Mouse (Mus musculus) right cerebral cortex, postnatal 25 days (tissue): Measurements from ENCODE around the gene Uvrag.
A peak's percentile ranks its signal among the peaks of the same experiment; 100 is the strongest.
"Not testable (repeated sequence)": the region's sequence is repeated elsewhere in the genome, so short reads cannot be mapped to it uniquely, and the experiment has no call there.

Source experiments
- DNase-seq: peaks from one replicate; pipeline ENCODE4 v3.0.0; 2022

Gene Uvrag

DNA sequence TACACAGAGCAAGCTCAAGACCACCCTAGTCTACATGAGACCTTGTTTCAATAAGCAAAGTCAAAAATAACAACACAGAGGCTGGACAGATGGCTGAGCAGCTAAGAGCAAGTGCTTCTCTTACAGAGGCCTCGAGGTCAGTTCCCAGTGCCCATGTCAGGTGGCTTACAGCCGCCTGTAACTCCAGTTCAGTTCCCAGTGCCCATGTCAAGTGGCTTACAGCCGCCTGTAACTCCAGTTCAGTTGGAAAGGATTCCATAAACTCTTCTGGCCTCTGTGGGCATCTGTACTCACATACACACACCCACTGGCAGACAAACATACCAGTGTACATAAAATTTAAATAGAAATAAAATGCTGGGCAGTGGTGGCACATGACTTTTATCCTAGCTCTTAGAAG is 46.6 kb downstream of the Uvrag start:
- no peak for DNase-seq

DNA sequence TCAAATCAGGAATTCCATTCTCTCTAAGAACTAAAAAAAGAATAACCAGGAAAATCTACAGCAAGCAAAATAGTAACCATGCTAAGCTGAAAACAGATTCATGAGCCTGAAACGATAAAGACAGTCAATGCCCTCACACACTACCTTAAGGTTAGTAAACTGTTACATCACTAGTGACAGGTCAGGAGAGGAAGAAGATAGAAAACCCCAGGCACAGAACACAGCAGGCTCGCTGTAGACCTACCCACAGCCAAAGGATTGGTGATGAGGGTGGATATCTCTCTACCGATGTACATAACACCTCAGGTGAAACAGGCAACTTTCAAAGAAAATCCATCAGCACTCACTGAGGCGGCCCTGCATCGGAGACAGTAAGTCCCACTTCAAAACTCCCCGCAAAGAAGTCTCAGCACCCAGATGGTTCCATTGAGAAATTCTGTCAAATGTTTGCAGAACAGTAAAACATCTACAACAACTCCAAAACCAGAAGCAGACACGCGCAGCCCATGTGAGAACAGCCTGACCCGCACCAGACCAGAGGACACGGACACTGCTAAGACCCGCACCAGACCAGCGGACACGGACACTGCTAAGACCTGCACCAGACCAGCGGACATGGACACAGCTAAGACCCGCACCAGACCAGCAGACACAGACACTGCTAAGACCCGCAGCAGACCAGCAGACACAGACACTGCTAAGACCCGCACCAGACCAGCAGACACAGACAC is 48.9 kb downstream of the Uvrag start:
- no peak for DNase-seq

DNA sequence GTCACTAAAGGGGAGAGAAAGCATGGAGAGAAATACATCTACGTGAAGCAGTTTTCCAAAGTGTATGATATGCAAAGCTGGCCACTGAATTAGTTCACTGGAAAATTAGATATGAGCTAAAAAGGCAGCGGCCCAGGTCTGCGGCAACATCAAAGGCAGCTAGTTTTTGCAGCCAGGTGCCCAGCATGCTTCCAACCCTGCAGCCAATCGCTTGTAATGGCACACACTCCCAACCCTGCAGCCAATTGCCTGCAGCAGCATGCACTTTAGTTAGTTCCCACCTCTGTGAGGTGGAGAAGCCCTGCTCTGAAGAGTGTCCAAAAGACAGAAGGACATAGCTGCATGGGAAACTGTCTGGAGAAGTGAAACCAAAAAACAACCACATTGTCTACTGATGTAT is 51.2 kb downstream of the Uvrag start:
- DNase-seq: no peak

DNA sequence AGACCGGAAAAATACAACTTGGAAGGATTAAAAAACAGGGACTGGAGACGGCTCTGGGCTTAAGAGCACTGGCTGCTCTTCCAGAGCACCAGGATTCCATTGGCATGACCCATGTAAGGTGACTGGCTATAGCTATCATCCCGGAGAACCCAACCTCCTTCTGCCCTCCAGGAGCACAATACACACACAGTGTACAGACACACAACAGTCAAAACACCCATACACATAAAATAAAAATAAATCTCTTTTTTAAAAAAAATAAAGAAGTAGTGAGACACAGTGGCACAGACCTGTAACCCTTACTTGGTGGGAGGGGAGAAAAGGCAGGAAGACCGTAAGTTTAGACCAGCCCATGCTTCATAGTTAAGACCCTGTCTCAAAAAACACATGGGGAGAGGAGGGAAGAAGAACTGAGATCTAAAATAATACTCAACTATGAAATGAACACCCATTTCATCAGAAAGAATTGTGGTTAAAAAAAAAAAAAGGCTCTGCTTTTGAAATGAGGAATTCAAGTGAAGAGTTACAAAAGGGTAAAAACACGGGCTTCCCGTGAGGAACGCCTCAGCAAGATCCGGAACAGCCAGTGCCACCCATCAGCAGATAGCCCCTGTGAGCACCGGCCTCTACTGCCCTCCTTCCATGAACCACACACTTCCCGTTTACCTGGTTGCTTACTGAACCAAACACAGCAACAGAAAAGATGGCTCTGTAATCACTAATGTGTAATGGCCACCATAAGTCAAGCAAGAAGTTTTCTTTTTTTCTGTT is 52.2 kb downstream of the Uvrag start:
- no peak for DNase-seq

DNA sequence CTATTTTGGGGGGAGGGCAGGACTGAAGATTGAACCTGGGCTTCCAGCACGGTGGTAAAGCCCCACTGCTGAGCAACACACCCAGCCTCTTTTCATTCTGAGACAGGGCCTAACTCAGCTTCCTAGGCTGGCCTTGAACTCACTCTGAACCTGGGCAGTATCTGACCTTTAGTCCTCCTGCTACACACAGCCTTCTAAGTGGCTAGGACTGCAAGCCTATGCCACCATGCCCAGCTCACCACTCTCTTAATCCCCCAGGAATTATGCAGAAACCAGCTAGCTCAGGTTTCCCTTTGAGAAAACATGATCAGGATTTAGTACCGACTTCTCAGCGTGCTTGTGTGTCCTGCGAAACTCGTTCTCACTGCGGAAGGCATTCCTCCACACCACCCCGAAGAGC is 53.4 kb downstream of the Uvrag start:
- no peak for DNase-seq

DNA sequence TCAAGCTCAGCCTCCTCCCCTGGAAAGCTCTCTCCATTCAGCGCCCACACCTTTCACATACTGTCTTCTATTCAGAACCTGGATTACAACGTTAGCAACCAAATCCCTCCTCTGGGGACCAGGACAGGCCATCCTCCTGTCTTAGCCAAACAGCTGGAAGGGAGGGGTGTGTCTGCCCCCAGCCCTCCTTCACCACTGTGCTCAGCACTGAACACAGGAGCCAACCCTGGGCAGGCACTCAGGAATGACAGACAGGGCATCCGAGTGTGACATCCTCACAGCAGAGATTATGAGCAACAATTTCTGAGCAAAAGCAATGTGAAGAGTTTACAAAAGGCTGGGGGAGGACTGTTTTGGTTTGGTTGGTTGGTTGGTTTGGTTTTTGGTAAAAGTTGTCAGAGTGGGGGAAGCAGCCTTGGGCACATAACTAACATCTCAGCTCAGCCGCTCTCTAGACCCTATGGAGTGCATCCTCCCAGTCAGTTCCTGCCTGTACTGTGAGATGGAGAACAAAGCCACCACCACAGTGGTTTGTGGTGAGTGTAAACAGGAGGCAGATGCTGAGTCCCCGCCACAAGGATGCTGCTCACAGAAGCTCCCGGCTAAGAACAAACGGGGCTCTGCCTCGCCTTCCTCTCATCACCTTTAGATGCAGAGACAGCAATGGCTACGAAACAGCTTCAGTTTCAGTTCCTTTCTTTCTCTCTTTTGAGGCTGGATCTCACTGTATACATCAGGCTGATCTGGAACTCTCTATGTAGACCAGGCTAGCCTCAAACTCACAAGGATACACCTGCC is 54.1 kb downstream of the Uvrag start:
- no peak for DNase-seq

DNA sequence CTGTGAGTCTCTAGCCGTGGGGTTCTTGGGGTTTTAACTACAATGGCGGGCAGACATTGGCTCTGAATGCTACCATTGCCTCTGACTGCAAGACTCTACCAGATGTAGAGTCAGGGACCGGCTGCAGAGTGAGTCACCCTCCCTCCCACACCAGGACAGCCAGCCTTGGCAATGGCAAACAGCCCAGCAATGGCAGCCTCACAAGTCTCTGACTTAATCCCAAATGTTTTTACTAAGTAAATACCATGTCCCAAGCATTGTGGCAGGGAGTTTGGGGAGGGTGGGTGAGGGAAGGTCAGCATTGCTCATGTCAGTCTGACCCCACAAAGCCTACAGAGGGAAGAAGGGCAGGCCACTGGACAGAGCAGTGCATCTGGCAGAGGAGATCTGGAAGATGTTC is 55.7 kb downstream of the Uvrag start:
- DNase-seq: no peak

DNA sequence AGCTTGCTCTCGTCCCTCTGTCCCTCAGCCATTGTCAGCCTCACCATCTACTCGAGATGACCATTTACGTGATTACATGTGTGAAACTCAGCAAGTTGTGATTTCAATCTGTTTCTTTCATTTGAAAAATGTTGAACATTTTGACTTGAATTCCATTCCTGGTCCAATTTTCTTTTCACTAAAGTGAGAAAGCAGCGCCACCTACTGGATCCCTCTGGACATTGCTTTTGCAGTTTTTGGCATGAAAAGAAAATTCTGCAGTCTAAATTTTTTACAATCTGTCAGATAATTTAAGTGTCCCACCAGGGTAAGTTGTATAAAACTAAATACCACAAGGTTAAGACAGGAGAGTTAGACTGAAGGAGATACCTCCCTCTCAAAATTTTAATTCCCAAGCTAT is 61.4 kb downstream of the Uvrag start:
- DNase-seq: peak; percentile 23

DNA sequence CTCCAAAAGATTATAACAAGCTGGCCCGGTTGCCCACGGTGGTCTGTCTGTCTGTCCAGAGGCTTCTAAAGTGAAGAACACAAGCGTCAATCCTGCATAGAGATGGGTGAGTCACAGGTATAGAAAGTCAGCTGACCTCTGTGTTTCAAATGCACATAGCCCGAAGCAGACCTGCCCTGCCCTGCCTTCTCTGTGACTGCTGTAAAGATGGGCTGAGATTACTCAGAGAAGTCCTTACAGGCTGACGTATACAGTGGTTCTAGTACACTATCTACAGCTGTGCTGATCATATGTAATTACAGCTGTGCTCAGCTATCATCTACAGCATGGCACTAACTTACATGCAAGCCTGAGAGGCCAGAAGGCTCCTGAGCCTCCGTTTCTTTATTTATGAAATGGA is 62.1 kb downstream of the Uvrag start:
- DNase-seq: no peak

DNA sequence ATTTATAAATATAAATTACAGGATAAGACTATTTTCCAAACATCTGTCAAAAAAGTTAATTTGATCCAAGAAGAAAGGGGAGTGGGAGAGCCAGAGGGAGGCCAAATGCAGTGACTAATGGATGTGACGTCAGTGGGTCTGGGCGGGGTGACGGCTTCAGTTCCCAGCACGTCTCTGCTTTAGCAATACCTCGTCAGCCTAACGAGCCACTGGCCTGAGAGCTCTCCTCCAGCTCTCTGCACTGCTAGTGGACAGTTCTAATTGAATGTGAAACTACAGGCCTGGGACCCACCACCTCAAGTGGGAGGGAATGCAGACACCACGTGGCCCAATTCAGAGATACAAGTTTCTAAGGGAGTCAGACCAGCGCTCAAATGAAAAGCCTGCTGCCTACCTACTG is 63.7 kb downstream of the Uvrag start:
- DNase-seq: no peak

DNA sequence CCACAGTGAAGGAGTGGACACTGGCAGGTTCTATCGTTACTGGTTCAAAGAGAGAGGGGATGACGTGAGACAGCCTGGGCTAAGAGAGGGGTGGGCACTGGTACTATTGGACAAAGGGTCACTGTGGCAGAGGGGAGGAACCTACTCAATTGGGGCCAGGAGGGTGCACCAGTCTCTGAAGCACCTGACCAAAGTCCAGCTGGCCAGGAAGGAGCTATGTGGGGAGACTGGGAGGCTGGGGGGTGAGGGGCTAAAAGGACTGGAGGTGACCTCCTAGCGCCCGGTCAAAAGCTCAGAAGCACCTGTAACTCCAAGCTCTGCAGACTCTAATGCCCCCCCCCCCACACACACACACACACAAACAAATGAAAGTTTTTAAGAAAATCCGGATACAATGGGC is 65.8 kb downstream of the Uvrag start:
- DNase-seq: no peak

DNA sequence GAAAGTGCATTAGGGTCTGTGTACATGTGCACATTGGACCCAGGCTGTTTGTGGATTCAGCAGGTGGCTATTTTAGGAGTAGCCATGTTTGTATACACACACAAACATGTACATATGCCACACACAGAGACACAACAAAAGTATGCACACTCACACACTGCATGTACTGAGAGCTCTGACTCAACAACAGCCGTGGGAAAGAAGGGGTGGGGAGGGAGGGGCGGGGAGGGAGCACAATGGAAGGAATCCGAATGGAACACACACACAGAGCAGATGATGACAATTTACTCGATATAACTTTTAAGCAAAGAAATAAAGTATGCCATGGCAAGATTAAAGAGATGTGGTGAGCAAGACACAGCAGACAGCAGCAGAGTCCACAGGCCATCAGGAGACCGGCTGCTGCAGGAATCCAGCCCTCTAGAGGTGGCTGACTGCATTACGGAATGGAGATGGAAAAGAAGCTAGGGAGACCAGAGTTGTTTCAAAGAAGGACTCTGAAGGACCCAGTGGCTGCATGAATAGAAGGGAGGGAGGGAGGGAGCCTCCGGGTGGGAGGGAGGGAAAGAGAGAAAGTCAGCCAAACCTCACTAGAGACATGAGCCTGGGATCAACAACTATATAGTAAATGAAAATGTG is 67.1 kb downstream of the Uvrag start:
- DNase-seq: peak; percentile 32

DNA sequence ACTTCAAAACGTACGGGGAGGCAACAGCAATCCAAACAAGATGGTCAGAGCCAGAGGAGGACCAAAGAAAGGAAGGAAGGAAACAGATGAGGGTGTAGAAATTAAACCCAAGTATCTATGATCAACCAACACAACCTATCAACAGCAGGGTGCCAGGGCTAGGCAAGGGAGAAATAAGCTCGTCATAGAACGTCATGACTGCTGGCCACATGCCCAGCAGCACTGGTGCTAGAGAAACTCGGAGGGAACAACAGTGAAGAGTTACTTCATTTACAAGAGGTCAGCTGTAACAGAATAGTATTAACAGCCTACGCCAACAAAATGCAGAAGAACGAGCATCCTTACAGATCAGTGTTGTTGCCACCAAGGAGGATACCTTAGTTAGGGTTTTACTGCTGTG is 73.2 kb downstream of the Uvrag start:
- no peak for DNase-seq

DNA sequence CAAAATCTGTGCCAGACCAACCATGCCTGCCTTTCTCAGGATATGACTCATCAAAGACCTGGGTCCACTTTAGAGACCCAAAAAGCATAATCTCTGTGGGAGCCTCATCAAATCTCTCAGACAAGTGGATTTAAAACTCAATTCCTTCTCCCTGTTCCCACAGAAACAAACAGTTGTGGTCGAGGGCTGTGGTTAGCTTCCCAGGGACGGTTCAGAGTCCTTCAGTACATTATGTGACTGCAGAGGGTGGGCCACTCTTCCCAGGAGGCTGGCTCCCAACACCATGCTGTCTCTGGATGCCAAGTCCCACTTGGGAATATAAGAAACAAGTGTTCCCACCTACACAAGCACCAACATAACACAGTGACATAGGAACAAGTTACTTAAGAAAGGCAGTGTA is 75.0 kb downstream of the Uvrag start:
- DNase-seq: no peak

DNA sequence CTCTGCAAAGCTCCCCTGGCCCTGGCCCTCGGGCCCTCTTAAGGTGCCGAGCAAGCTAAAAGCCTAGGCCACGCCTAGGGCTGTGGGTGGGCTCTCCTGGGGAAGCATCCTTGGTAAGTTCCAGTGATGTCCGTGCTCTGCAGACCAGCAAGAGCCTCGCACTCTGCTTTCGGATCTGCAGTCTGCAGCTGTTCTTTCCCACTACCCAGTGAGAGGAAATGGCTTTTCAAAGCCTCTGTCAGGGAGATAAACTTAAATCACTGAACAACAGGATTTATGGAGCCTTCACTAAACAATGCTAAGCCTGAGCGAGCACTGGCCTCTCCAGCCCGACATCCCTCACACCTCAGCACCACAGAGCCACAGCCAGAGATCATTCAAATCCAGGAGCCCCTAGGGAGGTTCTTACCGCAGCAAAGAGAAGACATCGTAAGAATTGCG is 75.5 kb downstream of the Uvrag start:
- no peak for DNase-seq

DNA sequence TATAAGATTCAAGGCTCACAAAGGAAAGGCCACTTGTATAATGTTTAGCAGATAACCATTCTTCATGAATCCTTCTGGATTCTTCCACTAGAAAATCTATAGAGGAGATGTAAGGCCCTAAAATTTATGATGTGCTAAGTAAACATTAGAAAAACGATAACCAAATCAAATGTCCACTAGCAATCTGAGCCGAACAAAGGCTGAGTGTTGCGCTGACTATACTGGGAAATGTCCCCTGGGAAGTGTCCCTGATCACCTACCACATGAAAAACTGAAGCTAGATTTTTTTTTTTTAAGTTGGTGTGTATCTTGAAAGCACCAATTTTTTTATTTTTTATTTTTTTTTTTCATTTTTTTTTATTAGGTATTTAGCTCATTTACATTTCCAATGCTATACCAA is 76.1 kb downstream of the Uvrag start:
- no peak for DNase-seq

DNA sequence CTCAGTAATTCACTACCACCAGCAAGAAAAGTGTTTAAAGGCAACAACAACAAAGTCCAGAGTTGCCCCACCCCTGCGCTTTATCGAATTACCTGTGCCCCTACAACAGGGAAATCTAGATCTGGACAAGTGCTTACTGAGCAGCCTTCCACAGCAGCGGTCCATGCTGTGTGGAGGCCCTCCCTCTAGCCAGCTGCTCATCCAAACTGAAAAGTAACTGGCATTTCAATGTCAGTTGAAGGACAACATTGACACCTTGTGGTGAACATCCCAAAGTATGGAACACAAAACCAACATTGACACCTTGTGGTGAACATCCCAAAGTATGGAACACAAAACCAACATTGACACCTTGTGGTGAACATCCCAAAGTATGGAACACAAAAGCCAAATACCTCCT is 78.7 kb downstream of the Uvrag start:
- DNase-seq: not testable (repeated sequence)

DNA sequence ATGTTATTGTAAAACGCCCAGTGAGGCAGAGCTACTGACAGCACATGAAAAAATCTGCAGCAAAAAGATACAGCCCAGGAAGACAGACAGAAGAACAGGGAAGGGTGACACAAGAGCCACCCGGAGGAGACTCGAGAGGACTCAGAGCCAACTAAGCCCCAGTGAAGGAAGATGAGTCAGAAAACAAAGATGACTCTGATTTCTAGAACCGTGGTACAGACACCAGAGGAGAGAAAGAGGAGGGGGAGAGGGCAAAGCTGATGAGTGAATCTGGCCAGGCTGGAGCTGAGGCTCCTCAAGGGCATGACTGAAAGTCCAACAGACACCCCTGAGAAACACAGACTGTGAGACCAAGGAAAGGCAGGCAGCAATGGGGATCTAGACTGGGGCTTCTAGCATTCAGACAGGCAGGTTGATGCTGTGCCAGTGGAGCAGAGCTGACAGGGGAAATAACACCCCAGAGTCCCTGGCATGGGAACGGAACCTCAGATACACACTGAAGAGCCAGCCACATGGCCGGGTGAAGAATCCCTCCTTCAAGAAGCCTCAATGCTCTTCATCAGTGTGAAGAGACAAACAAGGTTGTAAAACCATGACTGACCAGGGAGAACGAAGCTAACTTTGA is 79.8 kb downstream of the Uvrag start:
- DNase-seq: no peak

DNA sequence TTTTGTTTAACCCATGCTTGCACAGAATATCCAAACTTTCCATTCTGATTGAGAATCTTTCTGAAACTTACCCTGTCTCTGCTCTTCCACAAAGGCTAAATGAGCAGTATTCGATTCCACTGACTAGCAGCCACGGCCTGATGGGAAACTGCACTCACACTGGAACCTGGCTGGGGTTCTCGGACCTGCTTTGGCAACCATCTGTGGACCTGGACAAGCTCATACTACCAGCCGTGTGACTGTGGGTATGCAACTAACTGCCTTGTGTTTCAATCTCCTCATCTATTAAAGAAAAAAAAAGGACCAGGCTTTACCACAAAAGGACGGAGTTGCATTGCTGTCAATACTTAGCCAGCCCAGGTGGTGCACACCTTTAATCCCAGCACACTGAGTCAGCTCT is 80.5 kb downstream of the Uvrag start:
- no peak for DNase-seq

DNA sequence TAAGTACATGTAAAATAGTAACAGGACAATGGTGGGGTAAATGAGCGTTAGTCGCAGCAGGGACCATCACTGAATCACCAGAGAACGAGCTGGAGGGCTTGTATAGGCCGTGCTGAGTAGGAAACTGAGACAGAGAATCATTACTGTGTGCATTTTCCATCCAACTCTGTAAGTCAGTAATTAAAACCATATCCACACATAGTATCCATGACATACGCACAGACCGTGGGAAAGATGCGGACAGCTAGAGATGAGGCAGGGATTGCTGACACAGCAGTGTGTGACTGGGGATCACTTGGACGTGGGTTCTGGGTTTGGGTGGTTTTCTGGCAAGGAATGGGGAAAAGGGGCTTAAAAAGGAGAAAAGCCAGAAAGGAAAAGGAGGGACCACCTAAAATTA is 81.0 kb downstream of the Uvrag start:
- DNase-seq: no peak

DNA sequence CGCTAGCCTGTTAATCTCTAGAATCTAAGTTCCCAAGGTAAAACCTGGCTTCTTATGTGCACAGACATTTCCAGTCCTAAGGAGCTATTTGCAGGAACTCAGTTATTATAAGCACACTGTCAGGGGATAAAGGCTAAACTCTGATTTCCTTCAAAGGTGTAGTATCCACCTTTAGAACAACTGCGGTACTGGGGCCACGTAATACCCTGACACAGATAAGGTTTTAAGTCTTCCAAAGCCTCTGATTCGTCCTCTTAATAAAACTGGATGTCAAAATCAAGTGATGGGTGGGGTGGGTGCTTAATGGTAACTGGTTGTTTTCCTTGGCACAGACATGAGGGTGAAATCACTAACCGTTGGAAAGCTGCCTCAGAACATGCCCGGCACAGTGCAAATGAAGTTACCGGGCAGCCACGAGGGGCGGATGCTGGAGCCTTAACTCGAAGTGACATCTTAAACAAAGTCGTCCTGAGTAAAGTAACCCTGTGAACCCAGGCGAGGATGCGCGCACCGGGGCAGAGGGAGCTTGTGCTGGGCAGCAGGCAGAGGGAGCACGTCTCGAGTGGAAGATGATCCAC is 83.8 kb downstream of the Uvrag start:
- no peak for DNase-seq

DNA sequence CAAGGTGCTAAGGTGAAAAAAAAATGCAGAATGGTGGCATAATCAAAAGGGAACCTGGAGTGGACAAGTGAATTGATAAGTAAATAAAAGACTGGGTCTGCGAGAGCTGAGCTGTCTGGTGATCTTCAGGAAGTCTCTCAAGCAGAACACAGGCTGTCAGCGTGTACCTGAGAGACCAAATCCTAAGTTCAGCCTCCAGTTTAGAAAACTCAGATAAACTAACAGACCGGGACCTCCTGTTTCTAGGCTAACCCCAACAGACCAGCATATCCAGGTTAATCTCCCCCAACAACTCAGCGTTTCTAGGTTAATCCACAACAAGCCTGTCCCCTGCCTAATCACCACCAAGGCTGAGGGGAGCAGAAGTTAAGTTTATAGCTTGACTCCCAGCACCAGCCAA is 87.3 kb downstream of the Uvrag start:
- no peak for DNase-seq
